Mouse (Mus musculus) thymus, postnatal 14 days (tissue): ENCODE data around the gene Ugt1a9.
"Not testable (repeated sequence)": the region's sequence is repeated elsewhere in the genome, so short reads cannot be mapped to it uniquely, and the experiment has no call there.

Experiments used
- DNase-seq: peaks from one replicate; pipeline ENCODE4 v3.0.0; 2021

Gene Ugt1a9

GRCm38 (mm10) chr1:88070495-88070894, at the start of gene Ugt1a9:
Gene Ugt1a9 (plus strand): TSS chr1:88070800.
- DNase-seq: no peak

- DNase-seq: not testable (repeated sequence)
These were observed 45.4 kb upstream of the Ugt1a9 start for GRCm38 (mm10) chr1:88025244-88025643.

GRCm38 (mm10) chr1:88043044-88043443, 27.6 kb upstream of the Ugt1a9 start:
- DNase-seq: not testable (repeated sequence)

- DNase-seq: not testable (repeated sequence)
These were observed 25.7 kb upstream of the Ugt1a9 start for GRCm38 (mm10) chr1:88044832-88045437.

- not testable (repeated sequence) for DNase-seq
These were observed 23.2 kb upstream of the Ugt1a9 start for GRCm38 (mm10) chr1:88047408-88047807.

GRCm38 (mm10) chr1:88055088-88055487, 15.5 kb upstream of the Ugt1a9 start, which contains the start of gene Ugt1a10:
Gene Ugt1a10 (plus strand): TSS chr1:88055388.
- no peak for DNase-seq

- DNase-seq: not testable (repeated sequence)
These were observed 4.0 kb upstream of the Ugt1a9 start for GRCm38 (mm10) chr1:88066472-88067102.

GRCm38 (mm10) chr1:88070902-88071301, 302 bp downstream of the Ugt1a9 start:
- DNase-seq: no peak

- DNase-seq: no peak
These were observed 3.9 kb downstream of the Ugt1a9 start for GRCm38 (mm10) chr1:88074471-88074870.

GRCm38 (mm10) chr1:88077128-88077527, 6.5 kb downstream of the Ugt1a9 start:
- no peak for DNase-seq

GRCm38 (mm10) chr1:88081670-88082069, 11.1 kb downstream of the Ugt1a9 start:
- no peak for DNase-seq

GRCm38 (mm10) chr1:88086125-88086524, 15.5 kb downstream of the Ugt1a9 start:
- no peak for DNase-seq

- no peak for DNase-seq
These were observed 16.9 kb downstream of the Ugt1a9 start, which contains the start of gene Ugt1a8 for GRCm38 (mm10) chr1:88087513-88087912. Gene Ugt1a8 (plus strand): TSS chr1:88087813.

- DNase-seq: no peak
These were observed 21.7 kb downstream of the Ugt1a9 start for GRCm38 (mm10) chr1:88092341-88092740.

GRCm38 (mm10) chr1:88094270-88094676, 23.7 kb downstream of the Ugt1a9 start:
- DNase-seq: not testable (repeated sequence)

GRCm38 (mm10) chr1:88094941-88095492, 24.4 kb downstream of the Ugt1a9 start, which contains the start of gene Ugt1a7c:
Gene Ugt1a7c (plus strand): TSS chr1:88095062.
- no peak for DNase-seq

GRCm38 (mm10) chr1:88098546-88098945, 27.9 kb downstream of the Ugt1a9 start:
- DNase-seq: not testable (repeated sequence)

- not testable (repeated sequence) for DNase-seq
These were observed 29.1 kb downstream of the Ugt1a9 start for GRCm38 (mm10) chr1:88099691-88100090.

GRCm38 (mm10) chr1:88103019-88103418, 32.4 kb downstream of the Ugt1a9 start, which contains the start of gene Ugt1a6b:
Gene Ugt1a6b (plus strand): TSS chr1:88103252.
- not testable (repeated sequence) for DNase-seq

GRCm38 (mm10) chr1:88103697-88104468, 33.3 kb downstream of the Ugt1a9 start:
- not testable (repeated sequence) for DNase-seq

- no peak for DNase-seq
These were observed 34.2 kb downstream of the Ugt1a9 start for GRCm38 (mm10) chr1:88104667-88105430.

- no peak for DNase-seq
These were observed 35.1 kb downstream of the Ugt1a9 start for GRCm38 (mm10) chr1:88105656-88106055.
